Mouse (Mus musculus): Measurements from ENCODE around the gene Samd14.
"Not testable (repeated sequence)": the region's sequence is repeated elsewhere in the genome, so short reads cannot be mapped to it uniquely, and the experiment has no call there.

Samd14 gene

DNA sequence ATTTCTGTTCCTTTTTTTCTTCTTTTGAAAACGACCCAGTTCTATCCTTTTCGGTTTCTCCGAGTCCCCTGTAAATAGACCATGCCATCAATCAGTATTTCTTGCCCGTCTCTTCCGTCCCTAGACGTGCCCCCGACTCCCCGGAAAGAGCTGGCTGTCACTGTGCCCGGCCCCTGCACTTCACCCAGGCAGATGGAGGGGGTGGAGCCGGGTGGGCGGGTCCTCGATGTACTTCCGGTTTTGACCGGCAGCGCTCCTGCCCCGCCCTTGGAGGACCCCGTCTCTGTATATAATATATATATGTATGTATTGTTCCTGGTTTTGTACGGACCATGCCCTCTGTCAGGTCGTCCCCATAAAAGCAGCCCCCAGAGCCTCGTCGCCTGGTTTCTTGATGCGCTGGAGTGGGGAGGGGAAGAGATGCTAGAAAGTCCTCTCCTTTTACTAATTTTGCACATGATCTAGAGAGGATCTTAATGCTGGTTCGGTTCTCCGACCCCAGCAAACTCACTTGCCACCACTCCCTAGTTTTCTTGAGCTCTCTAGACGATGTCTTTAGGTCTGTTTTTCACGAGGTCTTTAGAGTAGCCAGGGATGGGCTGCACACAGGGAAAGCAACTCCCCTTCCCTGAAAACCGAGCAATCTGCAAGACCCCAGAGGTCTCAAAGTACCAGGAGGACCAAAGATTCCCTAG, 3.0 kb upstream of the Samd14 start:
- peak; percentile 60 for DNase-seq (ENCODE audit: low spot score)

GRCm38 (mm10) chr11:95007418-95007817, 2.3 kb upstream of the Samd14 start:
- DNase-seq (ENCODE audit: low spot score), result no peak

- no peak for DNase-seq (ENCODE audit: low spot score)
These were observed 734 bp upstream of the Samd14 start for GRCm38 (mm10) chr11:95008661-95009628.

- DNase-seq (ENCODE audit: low spot score), result no peak
These were observed 561 bp downstream of the Samd14 start for GRCm38 (mm10) chr11:95010141-95010739.

- DNase-seq (ENCODE audit: low spot score), result not testable (repeated sequence)
These were observed 1.2 kb downstream of the Samd14 start for GRCm38 (mm10) chr11:95010841-95011403.

DNA sequence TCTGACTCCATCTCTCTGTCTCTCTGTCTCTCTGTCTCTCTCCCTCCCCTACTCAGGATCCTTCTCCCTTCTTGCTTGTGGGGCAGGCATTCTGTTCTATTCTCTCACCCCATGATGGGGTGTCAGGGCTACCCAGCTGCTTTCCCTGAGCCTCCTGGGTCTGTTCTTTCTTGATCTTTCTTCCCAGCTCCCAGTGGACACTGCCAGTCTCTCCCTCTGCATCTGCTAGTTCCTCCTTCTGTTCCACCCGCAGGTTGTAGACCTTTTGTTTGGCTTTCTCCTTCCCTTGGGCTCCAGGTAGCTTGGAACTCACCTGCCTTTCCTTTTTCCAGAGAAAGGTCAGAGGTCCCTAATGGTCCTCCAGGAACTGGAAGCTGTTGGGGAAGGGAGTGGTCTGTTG, 1.7 kb downstream of the Samd14 start:
- no peak for DNase-seq (ENCODE audit: low spot score)

- DNase-seq (ENCODE audit: low spot score), result no peak
These were observed 2.4 kb downstream of the Samd14 start for GRCm38 (mm10) chr11:95012075-95012474.

DNA sequence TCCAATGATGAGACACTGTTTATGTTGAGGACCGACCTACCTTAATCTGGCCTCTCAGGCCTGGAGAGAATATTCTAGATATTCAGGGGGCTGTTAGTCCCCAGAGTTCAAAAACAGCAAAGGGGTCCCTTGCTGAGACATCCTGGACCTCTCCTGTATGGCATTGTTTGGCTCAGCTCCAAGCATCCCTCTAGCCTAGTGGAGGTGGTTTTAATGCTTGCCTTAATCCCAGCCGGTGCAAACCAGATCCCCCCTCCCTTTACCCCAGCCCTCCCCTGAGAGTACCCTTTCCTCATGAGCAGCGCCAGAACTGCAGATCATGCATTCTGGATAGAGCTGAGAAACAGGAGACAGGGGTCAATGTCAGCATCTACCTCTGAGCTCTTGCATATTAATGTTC, 2.8 kb downstream of the Samd14 start:
- DNase-seq (ENCODE audit: low spot score), result no peak

DNA sequence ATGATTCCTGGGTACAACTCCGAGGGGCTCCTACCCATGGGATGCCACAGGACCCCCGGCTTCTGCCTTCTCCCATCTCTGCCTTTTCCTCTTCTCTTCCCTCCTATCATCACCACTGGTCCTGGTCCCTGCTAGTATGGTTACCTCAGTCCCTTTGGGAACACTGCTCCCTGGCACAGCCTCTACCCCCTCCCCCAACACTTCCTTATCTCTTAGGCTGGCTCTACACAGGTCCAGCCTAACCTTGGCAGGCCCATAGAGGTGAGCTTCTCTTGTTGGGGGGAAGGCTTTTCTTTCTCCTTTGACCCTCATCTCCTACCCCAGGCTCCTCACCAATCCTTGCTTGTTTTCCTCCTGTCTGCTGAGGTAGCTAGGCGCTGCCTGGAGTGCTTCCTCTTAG, 5.8 kb downstream of the Samd14 start:
- DNase-seq (ENCODE audit: low spot score), result no peak

DNA sequence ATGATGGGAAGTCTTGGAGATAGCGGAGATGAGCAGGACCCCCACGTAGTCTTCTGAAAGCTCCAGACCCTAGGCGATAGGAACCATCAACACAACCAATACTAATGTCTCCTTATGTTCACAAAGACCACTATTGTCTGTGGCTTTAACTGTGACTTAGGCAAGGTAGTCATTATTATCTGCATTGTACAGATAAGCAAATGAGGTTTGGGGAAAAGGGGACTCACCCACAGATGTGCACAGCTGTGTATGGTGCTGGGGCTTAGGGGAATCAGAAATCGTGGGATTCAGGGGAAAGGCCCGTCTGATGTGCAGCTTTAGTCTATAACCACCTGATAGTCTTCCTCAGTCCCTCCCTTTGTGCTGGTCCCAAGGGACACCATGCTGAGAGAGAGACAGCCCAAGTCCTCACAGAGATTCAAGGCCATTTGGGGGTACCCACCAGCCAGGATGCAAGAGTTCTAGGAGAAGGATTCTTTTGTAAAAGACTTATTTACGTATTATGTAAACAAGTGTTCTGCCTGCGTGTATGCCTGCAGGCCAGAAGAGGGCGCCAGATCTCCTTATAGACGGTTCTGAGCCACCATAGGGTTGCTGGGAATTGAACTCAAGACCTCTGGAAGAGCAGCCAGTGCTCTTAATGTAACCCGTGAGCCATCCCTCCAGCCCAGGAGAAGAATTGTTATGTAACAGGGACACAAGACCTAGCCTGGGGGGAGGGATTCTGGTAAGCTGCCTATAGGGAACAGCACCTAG, 12.7 kb downstream of the Samd14 start:
- DNase-seq (ENCODE audit: low spot score), result no peak

DNA sequence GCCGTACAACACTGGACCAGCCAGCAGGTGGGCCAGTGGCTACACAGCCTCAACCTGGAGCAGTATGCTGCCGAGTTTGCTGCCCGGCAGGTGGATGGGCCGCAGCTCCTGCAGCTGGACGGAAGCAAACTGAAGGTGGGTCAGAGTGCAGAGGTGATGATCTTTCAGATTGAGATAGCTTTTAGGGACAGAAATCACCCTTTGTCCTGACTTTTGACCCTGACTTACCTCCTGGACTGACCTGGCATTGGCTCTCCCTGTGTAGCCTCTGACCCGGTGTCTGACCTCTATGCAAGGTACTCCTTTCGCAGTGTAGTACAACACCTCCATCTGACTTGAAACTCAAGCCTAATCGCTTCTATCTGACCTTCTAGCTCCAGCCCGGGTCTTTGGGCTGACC, 13.8 kb downstream of the Samd14 start:
- no peak for DNase-seq (ENCODE audit: low spot score)

- DNase-seq (ENCODE audit: low spot score), result no peak
These were observed 14.9 kb downstream of the Samd14 start for GRCm38 (mm10) chr11:95024439-95025184.

- no peak for DNase-seq (ENCODE audit: low spot score)
These were observed 15.7 kb downstream of the Samd14 start for GRCm38 (mm10) chr11:95025227-95026012.

DNA sequence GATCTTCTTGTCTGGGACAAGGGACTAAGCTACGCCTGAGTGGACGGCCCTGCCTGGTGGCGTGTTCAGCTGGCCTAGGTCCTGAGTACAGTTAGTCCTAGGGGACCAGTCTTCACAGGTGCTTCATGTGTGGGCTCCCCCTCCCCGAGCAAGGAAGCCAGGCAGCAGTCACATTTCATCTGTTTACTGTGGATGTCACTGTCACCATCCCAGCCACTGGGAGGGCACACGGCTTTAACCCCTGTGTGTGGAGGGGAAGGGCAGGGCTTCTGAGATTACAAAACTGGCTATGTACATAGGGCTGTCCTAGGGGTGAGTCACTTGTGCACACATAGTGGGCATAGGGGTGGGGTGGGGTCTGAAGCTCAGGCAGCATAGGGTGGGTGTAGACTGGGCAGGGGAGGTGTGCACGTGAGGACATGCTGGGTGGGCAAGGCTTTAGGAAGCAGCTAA, 16.4 kb downstream of the Samd14 start:
- DNase-seq (ENCODE audit: low spot score), result no peak

DNA sequence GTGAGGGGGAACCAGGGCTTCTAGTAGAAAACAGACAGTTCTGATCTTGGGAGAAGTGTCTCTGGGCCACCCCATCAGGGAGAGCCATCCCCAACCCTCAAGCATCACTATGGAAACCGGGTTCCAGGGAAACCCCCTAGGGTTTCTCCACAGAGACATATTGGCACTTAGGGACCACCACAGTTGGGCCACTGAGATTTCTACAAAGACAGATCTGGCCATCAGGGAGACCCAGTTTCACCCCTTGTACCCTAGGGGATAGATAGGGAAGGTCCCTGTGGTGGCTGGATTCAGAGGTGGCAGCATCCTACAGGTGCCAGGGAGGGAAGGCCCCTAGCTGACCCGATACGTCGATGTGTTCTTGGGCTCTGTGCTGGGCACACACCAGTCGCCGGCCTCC, 17.2 kb downstream of the Samd14 start:
- DNase-seq (ENCODE audit: low spot score), result no peak

DNA sequence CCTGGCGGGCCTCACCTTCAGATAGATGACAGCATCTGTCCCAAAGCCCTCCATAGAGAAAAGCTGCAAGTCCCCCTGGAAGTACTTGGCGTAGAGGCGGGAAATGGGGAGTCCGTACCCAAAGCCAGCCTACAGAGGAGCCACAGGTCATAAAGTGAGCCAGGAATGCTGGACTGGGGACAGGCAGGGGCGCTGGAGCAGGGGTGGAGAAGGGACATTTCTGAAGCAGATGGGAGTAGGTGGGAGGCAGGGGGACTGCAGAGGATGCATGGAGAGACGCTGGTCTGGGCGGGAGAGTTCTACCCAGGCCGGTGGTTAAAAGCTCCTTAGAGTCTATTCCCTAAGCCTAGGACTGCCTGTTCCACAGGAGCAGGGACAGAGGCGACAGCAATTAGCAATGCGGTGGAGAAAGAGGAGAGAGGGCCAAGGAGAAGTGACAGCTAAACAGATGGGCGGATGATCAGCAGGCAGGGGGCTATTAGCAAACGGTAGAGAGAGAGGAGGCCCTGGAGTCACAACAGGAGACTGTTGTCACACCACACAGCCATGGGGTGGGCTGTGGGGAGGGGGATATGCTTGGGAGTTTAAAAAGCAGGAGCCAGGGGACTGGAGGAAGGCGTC, 18.3 kb downstream of the Samd14 start:
- DNase-seq (ENCODE audit: low spot score), result no peak

GRCm38 (mm10) chr11:95032945-95033344, 23.3 kb downstream of the Samd14 start:
- no peak for DNase-seq (ENCODE audit: low spot score)

GRCm38 (mm10) chr11:95033617-95034016, 23.9 kb downstream of the Samd14 start:
- DNase-seq (ENCODE audit: low spot score), result no peak

DNA sequence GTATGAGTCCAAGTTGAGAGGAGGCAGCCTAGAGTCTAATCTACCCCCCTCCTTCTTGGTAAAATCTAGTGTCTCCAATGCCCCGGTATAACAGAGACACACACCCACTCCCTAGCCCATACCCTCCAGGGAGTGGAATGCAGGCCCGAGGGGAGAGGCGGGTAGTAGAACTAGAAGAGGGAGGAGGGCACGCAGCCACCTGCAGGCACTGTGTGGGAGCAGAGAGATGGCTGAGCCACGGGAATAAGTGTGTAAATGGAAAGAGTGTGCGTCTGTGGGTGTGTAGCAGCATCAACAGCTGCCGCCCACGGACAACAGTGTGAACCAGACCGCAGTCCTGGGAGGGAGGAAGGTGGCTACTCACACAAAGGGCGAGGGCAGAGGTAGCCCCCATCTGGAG, 25.2 kb downstream of the Samd14 start:
- DNase-seq (ENCODE audit: low spot score), result no peak

GRCm38 (mm10) chr11:95036521-95036920, 26.8 kb downstream of the Samd14 start:
- DNase-seq (ENCODE audit: low spot score), result no peak

Measured in T-cell, adult 2 months (primary cell).